Mouse (Mus musculus): ENCODE results near the gene Lztr1.

DNA sequence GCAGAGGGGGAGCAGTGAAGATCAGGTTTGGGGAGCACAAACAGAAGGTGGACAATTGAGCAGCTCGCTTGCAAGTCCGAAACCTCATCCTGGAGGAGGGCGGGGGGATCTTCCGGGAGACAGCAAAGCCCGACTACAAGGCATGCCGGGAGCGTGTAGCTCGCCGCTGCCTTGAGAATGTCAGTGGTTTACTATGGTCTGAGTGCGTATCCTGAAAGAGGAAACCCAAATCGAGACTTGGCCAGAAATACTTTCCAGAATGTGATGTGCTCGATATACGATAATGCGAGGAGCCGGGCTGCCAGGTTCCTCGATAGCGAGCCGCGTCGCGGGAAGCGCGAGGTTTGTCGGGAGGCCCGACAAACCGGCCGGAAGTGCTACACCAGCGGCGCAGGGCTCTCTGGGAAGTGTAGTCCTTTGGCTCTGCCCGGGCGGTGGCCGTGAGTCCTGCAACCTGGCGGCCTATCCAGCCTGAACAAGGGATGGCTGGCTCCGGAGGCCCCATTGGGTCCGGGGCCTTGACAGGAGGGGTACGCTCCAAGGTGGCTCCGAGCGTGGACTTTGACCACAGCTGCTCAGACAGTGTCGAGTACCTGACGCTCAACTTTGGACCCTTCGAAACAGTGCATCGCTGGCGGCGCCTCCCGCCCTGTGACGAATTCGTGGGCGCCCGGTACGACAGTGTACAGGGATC, at the start of gene Lztr1:
- TF ChIP-seq CTCF (IDR thresholded peaks at IDR 0.05; ENCODE audit: low read depth) (0 out of 2 replicates have a peak, but pooled peaks have one; percentile 1), EP300 (IDR thresholded peaks at IDR 0.05; ENCODE audit: low read depth) (no peak)
